Mouse (Mus musculus) midbrain, postnatal 0 days (tissue): ENCODE measurements around the gene Eml6. TPM values are rescaled to one million over a fixed set of nuclear protein-coding genes. Genes with fewer than 3 reads are reported as not detected.

ENCODE experiments used
- ATAC-seq: fragments of 200-750 bp; cut with Nextera tagmentation; 2 replicates; pipeline ENCODE4 v1.8.0; 2017; ENCODE audit warnings: moderate number of reproducible peaks, mild to moderate bottlenecking, moderate TSS enrichment, moderate library complexity; ENCODE audit not compliant: low FRiP score
- DNase-seq: peaks from one replicate; pipeline ENCODE4 v3.0.0-alpha.2; 2015; ENCODE audit warnings: low spot score
- H3K27ac ChIP-seq: fragments of 300-500 bp; sonication (generic); 2 replicates; pipeline ENCODE4 v1.5.1; 2014; ENCODE audit warnings: low read depth, mild to moderate bottlenecking, low read length, mixed read lengths
- H3K27me3 ChIP-seq: fragments of 300-500 bp; sonication (generic); 2 replicates; pipeline ENCODE4 v1.6.1; 2014; ENCODE audit warnings: low read length, control low read depth, mixed read lengths; ENCODE audit not compliant: insufficient read depth
- H3K36me3 ChIP-seq: fragments of 300-500 bp; sonication (generic); 2 replicates; pipeline ENCODE4 v1.6.1; 2014; ENCODE audit warnings: low read length, control low read depth, mixed read lengths; ENCODE audit not compliant: insufficient read depth
- H3K4me1 ChIP-seq: fragments of 300-500 bp; sonication (generic); 2 replicates; pipeline ENCODE4 v1.6.1; 2014; ENCODE audit warnings: mild to moderate bottlenecking, control low read depth, antibody characterized with exemption, low read length, mixed read lengths; ENCODE audit not compliant: insufficient read depth
- H3K4me2 ChIP-seq: fragments of 300-500 bp; sonication (generic); 2 replicates; pipeline ENCODE4 v1.6.1; 2014; ENCODE audit warnings: low read depth, mild to moderate bottlenecking, low read length, mixed read lengths; ENCODE audit not compliant: poor library complexity, severe bottlenecking
- H3K4me3 ChIP-seq: fragments of 300-500 bp; sonication (generic); 2 replicates; pipeline ENCODE4 v1.5.1; 2014; ENCODE audit warnings: low read depth, mild to moderate bottlenecking, low read length, moderate library complexity
- H3K9ac ChIP-seq: fragments of 300-500 bp; sonication (generic); replicated peaks from 2 replicates; pipeline ENCODE4 v1.6.1; 2014; ENCODE audit warnings: mild to moderate bottlenecking, low read length, moderate library complexity, mixed read lengths; ENCODE audit not compliant: poor library complexity, severe bottlenecking
- H3K9me3 ChIP-seq: fragments of 300-500 bp; sonication (generic); 2 replicates; pipeline ENCODE4 v1.6.1; 2016; ENCODE audit warnings: low read length, control low read depth
- CTCF ChIP-seq: IDR thresholded peaks from 2 replicates; pipeline ENCODE4 v1.5.1; 2016; ENCODE audit warnings: antibody characterized with exemption, mild to moderate bottlenecking
- WGBS: fragments of 180-500 bp; shearing (Covaris S2); extraction: QIAGEN DNeasy Blood & Tissue Kit; methylation state at CpG from one replicate; pipeline ENCODE4 v1.1.7; 2014; 5-methylcytosine and 5-hydroxymethylcytosine counted together
- polyA plus RNA-seq: library from polyadenylated mRNA; unstranded; fragments of >200 nt; fragmentation: Nextera tagmentation; extraction: Ambion mirVana; gene quantifications from 2 replicates; pipeline ENCODE4 v1.2.1, GENCODE M21; 2015
- total RNA-seq: library from RNA; depleted of rRNA; stranded (reverse); fragments of >200 nt; gene quantifications from 2 replicates; pipeline ENCODE4 v1.2.3, GENCODE M21; 2014; rRNA removed

The Eml6 gene
- total and polyA plus RNA-seq, 2 experiments from 2014 or later: 4.8 to 20.1 TPM

GRCm38 (mm10) chr11:29702721-29703120 lies 323.1 kb downstream of the Eml6 start:
- ATAC-seq (no peak), DNase-seq (no peak)
- peaks cover 13% of the 10 kb centered on the region for H3K36me3 ChIP-seq
- no peak for TF ChIP-seq CTCF
- no peaks in the 10 kb centered on the region for H3K27me3 ChIP-seq
- WGBS: 70% methylated on average over 3 of the region's 3 CpGs
- H3K4me3 ChIP-seq: no peak overlapping the region
- 0 out of 2 replicates have a peak, but pooled peaks cover 2% of the 10 kb centered on the region for H3K4me1 ChIP-seq
- H3K9me3 ChIP-seq: no peaks in the 10 kb centered on the region
- H3K9ac ChIP-seq: no peak overlapping the region
- no peak overlapping the region for H3K27ac ChIP-seq
- no peak overlapping the region for H3K4me2 ChIP-seq

GRCm38 (mm10) chr11:29694754-29695153 lies 331.1 kb downstream of the Eml6 start:
- peak overlapping the region; percentile 63 for H3K4me2 ChIP-seq
- ATAC-seq: no peak

DNA sequence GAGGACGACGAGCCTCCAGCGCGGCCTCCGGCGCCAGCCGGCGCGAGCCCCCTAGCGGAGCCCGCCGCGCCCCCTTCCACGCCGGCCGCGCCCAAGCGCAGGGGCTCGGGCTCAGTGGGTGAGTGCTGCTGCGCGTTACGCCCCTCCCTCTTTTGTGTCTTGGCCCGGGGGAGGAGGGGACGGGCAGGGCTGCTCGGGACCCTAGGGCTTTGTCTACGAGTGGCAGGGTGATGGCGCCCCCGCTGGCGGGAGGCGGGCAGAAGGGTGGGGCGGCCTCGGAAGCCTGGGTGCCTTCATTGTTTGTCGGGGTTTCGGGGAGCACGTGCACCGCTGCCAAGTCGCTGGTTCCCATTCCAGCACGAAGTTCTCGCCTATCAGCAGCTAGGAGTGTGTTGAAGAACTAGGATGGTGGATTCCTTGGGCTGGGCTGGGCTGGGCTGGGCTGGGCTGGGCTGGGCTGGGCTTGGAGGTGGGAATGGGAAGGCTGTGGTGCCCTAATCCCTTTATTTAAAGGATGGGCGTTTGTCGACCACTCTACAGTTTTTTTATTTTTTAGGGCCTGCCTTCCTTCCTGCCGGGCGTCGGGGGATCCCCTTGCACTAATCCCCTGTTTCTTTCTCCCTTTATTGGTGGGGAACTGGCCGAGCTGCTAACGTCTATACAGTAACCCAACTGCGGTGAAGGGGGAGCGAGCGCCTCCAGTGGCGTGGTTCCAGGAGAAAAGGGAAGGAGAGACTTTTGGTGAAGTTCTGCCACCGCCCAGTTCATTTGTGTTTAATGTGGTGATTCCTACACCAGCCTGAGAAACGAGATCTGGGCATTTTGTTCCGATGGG lies 332.0 kb downstream of the Eml6 start:
- H3K4me2 ChIP-seq: peak overlapping the region; percentile 63
- H3K9me3 ChIP-seq: no peaks in the 10 kb centered on the region
- WGBS: under 1% methylated on average over 38 of the region's 53 CpGs
- ATAC-seq: peak; percentile 86
- peaks cover 5% of the 10 kb centered on the region; the same call in 1 of the 2 replicates for H3K4me1 ChIP-seq
- peak overlapping the region; percentile 96 for H3K9ac ChIP-seq
- DNase-seq: peak; percentile 89
- H3K4me3 ChIP-seq: peak overlapping the region; percentile 98
- H3K27me3 ChIP-seq: no peaks in the 10 kb centered on the region
- peak overlapping the region; percentile 97 for H3K27ac ChIP-seq
- TF ChIP-seq CTCF: peak; percentile 82
- no peaks in the 10 kb centered on the region for H3K36me3 ChIP-seq

More at GRCm38 (mm10) chr11:29694754-29695153, 331.1 kb downstream of the Eml6 start:
- Histone ChIP-seq H3K9me3 (no peaks in the 10 kb centered on the region), H3K27ac (no peak overlapping the region), H3K27me3 (no peaks in the 10 kb centered on the region), H3K4me3 (0 out of 2 replicates have a peak overlapping the region, but pooled peaks have one; percentile 98), H3K9ac (no peak overlapping the region), H3K4me1 (peaks cover 5% of the 10 kb centered on the region; the same call in 1 of the 2 replicates), H3K36me3 (no peaks in the 10 kb centered on the region)
- no peak for TF ChIP-seq CTCF
- DNase-seq: no peak

Other genes with a start within 250 kb of the Eml6 start
- gene 4931440F15Rik, start 200.4 kb downstream of the Eml6 start, total RNA-seq: 0.66 and 1.2 TPM in 2 replicates
- 0.33 and 0.56 TPM in 2 replicates for gene 4931440F15Rik, start 200.4 kb downstream of the Eml6 start, polyA plus RNA-seq
- gene Sptbn1, start 242.1 kb upstream of the Eml6 start, total RNA-seq: 294 and 367 TPM in 2 replicates
- gene Sptbn1, start 242.1 kb upstream of the Eml6 start, polyA plus RNA-seq: 170 and 173 TPM in 2 replicates